Mouse (Mus musculus) heart, adult 2 months (tissue): ENCODE results near the gene Ddx27. TPM values are rescaled to one million over a fixed set of nuclear protein-coding genes. Genes with fewer than 3 reads are reported as not detected.

Experiments
- DNase-seq, 2 experiments: peaks; one replicate each; pipeline ENCODE4 v3.0.0; 2021
- H3K27ac ChIP-seq: fragments of 200-600 bp; 2 replicates; pipeline ENCODE4 v1.8.1; 2022
- H3K27me3 ChIP-seq: fragments of 200-500 bp; 2 replicates; pipeline ENCODE4 v1.6.1; 2012; ENCODE audit warnings: mild to moderate bottlenecking, low read length, inconsistent platforms, mixed read lengths; ENCODE audit not compliant: control insufficient read depth, insufficient read depth
- H3K36me3 ChIP-seq: fragments of 200-500 bp; 2 replicates; pipeline ENCODE4 v1.6.1; 2012; ENCODE audit warnings: low read length, inconsistent platforms; ENCODE audit not compliant: control insufficient read depth, insufficient read depth
- H3K4me1 ChIP-seq: fragments of 200-500 bp; 2 replicates; pipeline ENCODE4 v1.6.1; 2011; ENCODE audit warnings: low read length; ENCODE audit not compliant: control insufficient read depth, insufficient read depth
- H3K4me3 ChIP-seq: fragments of 200-600 bp; 2 replicates; pipeline ENCODE4 v1.8.1; 2022
- H3K79me2 ChIP-seq: fragments of 200-500 bp; replicated peaks from 2 replicates; pipeline ENCODE4 v1.6.1; 2012; ENCODE audit warnings: mild to moderate bottlenecking, inconsistent platforms, low read length, moderate library complexity, mixed read lengths; ENCODE audit not compliant: control insufficient read depth, insufficient read depth
- H3K9ac ChIP-seq: fragments of 200-500 bp; 2 replicates; pipeline ENCODE4 v1.6.1; 2012; ENCODE audit warnings: low read depth, mild to moderate bottlenecking, control low read depth, inconsistent platforms, low read length, mixed read lengths
- CTCF ChIP-seq: fragments of 200-600 bp; IDR thresholded peaks from 2 replicates; pipeline ENCODE4 v1.8.1; 2022; ENCODE audit warnings: antibody characterized with exemption, mild to moderate bottlenecking, moderate library complexity
- EP300 ChIP-seq: fragments of 200-500 bp; IDR thresholded peaks from 2 replicates; pipeline ENCODE4 v1.6.1; 2011; ENCODE audit warnings: low read depth, low read length, control low read depth; ENCODE audit not compliant: insufficient read depth
- POLR2A ChIP-seq: fragments of 200-500 bp; IDR thresholded peaks from 2 replicates; pipeline ENCODE4 v1.6.1; 2011; ENCODE audit warnings: mild to moderate bottlenecking, low read depth, low read length, control low read depth; ENCODE audit not compliant: insufficient read depth
- WGBS: fragments of 180-500 bp; shearing (Covaris S2); methylation state at CpG from one replicate; pipeline ENCODE4 v1.1.7; 2018; 5-methylcytosine and 5-hydroxymethylcytosine counted together
- intact Hi-C: fragments of 180-260 bp; cut with DNase I; formaldehyde crosslinking; loops from one replicate; pipeline ENCODE4 v1.15.1; 2025
- polyA plus RNA-seq: library from polyadenylated mRNA; depleted of rRNA; stranded (reverse); fragments of >200 nt; gene quantifications from 2 replicates; pipeline ENCODE4 v1.2.3, GENCODE M21; 2012
- total RNA-seq, 2 experiments: library from RNA; stranded (reverse); gene quantifications; 2 replicates each; pipeline ENCODE4 v1.2.3; 2021

Gene Ddx27
- total and polyA plus RNA-seq, 3 experiments = 6.9 to 11.3 (median 10.9) TPM

DNA sequence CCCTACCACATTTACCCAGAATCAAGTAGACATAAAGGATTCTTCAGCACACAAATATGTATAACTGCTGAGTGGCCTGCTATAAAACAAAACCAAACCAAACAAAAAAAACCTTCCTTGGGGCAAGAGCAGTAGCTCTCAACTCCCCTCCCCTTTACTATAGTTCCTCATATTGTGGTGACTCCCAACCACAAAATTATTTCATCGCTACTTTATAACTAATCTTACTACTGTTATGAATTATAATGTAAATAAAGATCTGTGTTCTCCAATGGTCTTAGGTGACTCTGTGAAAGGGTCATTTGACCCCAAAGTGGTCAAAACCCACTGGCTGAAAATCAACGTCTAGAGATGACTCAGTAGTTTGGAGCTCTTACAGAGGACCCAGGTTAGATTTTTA is 34.8 kb upstream of the Ddx27 start:
- Histone ChIP-seq H3K4me1 (peaks cover 11% of the 10 kb centered on the region), H3K9ac (no peak overlapping the region), H3K27ac (no peak overlapping the region), H3K79me2 (peaks cover 5% of the 10 kb centered on the region), H3K4me3 (no peak overlapping the region), H3K36me3 (peaks cover 9% of the 10 kb centered on the region), H3K27me3 (no peaks in the 10 kb centered on the region)
- TF ChIP-seq POLR2A = no peak
- no peak for DNase-seq
- 72% methylated on average over 2 of the region's 2 CpGs for whole genome bisulfite sequencing
- intact Hi-C loops = no loop called here

DNA sequence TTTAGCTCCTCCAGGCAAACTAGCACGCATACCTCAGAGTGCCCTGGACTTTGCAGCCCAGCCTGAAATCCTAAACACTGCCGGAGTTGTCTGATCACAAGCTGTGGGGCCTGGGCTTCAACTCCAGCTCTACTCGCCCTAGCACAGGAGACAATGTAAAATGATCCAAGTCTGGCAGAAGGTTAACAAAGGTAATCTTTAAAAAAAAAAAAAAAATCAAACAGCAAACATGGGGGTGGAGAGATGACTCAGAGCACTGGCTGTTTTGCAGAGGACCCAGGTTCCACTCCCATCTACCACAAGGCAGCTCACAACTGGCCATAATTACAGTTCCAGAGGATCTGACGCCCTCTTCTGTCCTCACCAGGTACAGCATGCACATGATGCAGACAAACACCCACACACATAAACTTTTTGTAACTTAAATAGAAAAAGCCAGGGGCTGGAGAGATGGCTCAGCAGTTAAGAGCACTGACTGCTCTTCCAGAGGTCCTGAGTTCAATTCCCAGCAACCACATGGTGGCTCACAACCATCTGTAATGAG is 31.6 kb upstream of the Ddx27 start:
- Histone ChIP-seq H3K27me3 (no peaks in the 10 kb centered on the region), H3K27ac (no peak overlapping the region), H3K36me3 (no peaks in the 10 kb centered on the region), H3K9ac (no peak overlapping the region), H3K79me2 (peaks cover 14% of the 10 kb centered on the region), H3K4me3 (no peak overlapping the region), H3K4me1 (no peaks in the 10 kb centered on the region; the same call in 1 of the 2 replicates)
- no peak for DNase-seq
- WGBS = 80% methylated on average over 4 of the region's 4 CpGs
- peak; percentile 17 for TF ChIP-seq CTCF
- TF ChIP-seq POLR2A = no peak
- intact Hi-C loops = no loop called here

DNA sequence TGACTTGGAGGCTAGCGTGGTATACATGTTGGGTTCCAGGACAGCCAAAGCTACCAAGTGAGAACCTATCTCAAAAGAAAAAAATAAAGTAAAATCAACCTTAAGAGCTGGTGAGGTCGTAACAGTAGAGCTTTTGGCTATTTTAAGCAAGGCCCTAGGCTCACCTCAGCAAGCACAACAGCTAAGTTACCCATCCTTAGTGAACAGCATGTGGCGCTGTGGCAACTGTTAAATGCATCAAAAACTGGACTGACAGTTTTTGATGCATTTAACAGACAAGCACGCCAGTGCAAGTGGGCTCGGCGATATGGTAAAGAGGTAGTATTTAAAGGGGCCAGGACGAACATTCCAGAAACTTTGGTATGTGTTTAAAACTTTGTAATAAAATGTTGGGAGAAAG is 24.1 kb upstream of the Ddx27 start:
- Histone ChIP-seq H3K27me3 (no peaks in the 10 kb centered on the region), H3K36me3 (peaks cover 30% of the 10 kb centered on the region), H3K4me3 (no peak overlapping the region), H3K9ac (no peak overlapping the region), H3K79me2 (peaks cover 11% of the 10 kb centered on the region), H3K4me1 (peaks cover 10% of the 10 kb centered on the region), H3K27ac (no peak overlapping the region)
- peak; percentile 54 for TF ChIP-seq CTCF
- TF ChIP-seq POLR2A = no peak
- TF ChIP-seq EP300 = no peak
- DNase-seq = no peak
- intact Hi-C loops = loop anchor here (2.0 kb wide), 1 partner anchor 14 kb away; no protein-coding TSS in a partner anchor
- 25% methylated on average over 7 of the region's 7 CpGs for WGBS

DNA sequence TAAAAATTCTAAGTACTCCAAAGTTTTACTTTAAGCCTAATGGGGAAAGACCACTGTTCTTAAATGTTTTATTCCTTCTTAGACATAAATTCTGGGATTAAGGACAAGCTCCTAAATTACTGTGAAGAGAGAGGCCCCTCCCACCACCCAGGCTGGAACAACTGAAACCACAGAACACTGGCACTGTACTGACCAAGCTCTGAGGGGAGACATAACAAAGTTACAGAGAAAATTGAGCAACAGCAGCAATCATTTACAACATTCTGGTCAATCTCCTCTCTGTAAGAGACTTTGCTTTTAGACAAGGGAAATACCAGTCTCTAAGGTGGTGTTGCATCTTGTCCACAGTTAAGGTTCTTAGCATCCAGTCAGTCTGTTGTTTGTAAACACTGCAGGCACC is 23.0 kb upstream of the Ddx27 start:
- H3K79me2 ChIP-seq = peaks cover 8% of the 10 kb centered on the region
- H3K4me3 ChIP-seq = no peak overlapping the region
- intact Hi-C loops = loop anchor here (2.0 kb wide), 1 partner anchor 15 kb away; no protein-coding TSS in a partner anchor
- no peak for DNase-seq
- H3K4me1 ChIP-seq = peaks cover 15% of the 10 kb centered on the region
- peaks cover 30% of the 10 kb centered on the region for H3K36me3 ChIP-seq
- H3K9ac ChIP-seq = no peak overlapping the region
- TF ChIP-seq CTCF = no peak
- no peak for TF ChIP-seq EP300
- no peak for TF ChIP-seq POLR2A
- H3K27me3 ChIP-seq = no peaks in the 10 kb centered on the region
- no peak overlapping the region for H3K27ac ChIP-seq

DNA sequence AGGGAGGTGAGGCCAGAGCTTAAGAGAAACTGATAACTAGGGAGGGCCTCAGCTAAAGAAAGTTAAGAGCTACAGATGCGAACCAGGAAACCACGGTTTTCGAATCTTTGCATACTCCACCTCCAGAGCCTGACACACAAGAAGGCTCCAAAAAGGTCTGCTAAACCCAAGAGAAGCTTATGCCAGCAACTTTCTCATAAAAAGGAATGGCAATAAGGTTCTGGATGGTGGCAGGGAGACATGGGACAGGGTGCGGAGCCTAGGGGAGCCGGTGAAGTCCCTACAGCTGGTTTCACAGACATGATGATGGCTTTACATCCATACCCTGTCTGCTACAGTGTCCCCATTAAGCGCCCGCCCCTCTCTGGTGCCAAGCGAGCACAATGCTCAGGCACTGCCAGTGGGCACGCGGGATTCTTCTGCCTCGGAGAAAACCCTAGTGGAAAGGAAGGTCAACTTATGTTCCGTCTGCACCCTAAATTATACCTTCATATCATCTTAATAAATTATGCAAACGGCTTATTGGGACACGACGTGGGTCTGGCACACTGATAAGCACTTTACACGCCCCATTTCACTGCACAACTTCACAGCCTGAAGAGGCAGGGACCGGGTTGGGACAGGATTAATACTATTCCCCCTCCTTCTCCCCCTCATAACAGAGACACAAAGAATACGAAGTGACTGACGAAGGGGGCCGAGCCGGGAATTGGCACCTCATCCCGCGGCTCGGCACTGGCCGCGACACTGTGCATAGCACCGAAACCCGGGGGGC is 19.8 kb upstream of the Ddx27 start:
- no peak for TF ChIP-seq POLR2A
- TF ChIP-seq EP300 = no peak
- no peak for TF ChIP-seq CTCF
- under 1% methylated on average over 28 of the region's 28 CpGs for WGBS
- Histone ChIP-seq H3K9ac (peak overlapping the region; percentile 96), H3K27ac (peak overlapping the region; percentile 93), H3K4me1 (peaks cover 13% of the 10 kb centered on the region), H3K36me3 (peaks cover 23% of the 10 kb centered on the region), H3K4me3 (peak overlapping the region; percentile 87), H3K79me2 (no peaks in the 10 kb centered on the region; the same call in 1 of the 2 replicates), H3K27me3 (no peaks in the 10 kb centered on the region)
- intact Hi-C loops = loop anchor here (5.0 kb wide), 1 partner anchor 67 kb away; the partner anchor contains the start of gene Znfx1
- DNase-seq = peak; percentile 28 to 43
